Mouse (Mus musculus) lung, postnatal 25 days (tissue): ENCODE results near the gene Socs2.

ENCODE experiments used
- DNase-seq: peaks from one replicate; pipeline ENCODE4 v3.0.0; 2022; ENCODE audit warnings: low spot score

Gene Socs2

DNA sequence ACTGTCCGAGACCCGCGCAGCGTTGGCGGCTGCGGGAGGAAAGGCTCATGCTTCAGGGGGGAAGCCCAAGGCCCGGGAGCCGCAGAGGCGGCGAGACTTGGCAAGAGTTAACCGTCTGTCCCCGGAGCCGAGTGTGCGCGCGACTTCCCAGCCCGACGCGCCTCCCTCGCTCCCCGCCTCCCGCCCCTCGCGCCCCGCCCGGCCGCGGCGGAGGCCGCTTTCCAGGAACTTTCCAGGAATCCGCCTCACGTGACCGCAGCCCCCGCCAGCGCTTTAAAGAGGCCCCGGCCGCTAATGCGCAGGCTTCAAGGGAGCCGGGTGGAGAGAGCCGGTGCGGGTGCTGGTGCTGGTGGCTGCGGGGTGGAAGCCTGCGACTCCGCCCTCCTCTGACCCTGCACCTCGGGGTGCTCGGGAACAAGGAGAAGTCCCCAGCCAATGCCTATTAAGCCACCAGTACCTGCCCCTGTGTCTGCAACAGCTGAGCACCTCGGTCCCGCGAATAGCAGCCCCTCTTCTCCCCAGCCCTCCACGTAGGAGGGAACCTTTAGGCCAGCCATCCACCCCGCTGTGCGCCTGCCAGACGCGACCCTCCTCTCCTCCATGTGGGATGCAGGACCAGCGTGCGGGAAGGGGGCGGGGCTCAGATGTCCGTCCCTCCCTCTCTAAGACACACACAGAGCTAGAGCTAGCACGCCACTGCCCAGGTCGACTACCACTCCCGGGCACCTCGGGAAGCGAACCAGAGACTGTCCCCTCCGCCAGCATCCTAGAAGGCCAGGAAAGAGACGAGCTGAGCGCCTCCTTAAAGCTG, at the start of gene Socs2:
Gene Socs2 (minus strand): TSS at position 496 of the 811 bp plus-strand sequence.
- DNase-seq = peak; percentile 93

DNA sequence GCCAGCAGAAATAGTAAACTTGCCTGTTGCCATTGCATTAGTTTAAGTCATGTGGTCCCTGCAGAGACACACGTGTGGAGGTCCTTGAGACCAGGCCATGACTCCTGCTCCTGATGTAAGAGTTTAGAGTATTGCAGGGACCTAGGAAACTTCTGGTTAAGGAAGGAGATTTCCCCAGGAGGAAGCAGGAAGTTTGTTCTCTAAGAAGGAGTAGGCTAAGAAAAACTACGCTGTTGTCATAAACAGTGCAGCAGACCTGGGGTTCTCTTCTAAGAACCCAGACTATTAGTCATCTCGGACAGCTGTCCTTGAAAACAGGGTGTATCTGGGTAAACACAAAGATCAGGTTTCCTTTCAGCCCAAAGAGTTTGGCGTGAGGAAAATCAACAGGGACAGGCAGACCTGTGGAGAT, 48.5 kb upstream of the Socs2 start:
- peak; percentile 43 for DNase-seq

DNA sequence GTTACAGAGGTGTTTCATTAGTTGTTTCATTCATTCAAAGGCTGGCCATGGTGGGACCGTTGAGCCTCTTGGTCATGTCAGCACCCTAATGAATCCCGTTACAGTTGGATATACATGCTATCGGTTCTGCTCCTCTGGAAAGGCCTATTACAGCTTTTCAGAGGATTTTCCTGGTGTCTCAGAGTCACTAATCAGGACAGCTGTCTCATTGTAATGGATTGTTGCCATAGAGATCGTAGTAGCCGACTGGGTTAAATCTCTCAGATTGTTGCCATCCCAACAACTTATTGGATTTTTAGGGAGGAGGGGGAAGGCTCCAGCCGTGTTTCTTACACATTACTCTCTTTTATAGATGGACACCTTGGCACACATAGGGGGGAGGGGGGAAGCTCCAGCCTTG, 47.5 kb upstream of the Socs2 start:
- DNase-seq = no peak

DNA sequence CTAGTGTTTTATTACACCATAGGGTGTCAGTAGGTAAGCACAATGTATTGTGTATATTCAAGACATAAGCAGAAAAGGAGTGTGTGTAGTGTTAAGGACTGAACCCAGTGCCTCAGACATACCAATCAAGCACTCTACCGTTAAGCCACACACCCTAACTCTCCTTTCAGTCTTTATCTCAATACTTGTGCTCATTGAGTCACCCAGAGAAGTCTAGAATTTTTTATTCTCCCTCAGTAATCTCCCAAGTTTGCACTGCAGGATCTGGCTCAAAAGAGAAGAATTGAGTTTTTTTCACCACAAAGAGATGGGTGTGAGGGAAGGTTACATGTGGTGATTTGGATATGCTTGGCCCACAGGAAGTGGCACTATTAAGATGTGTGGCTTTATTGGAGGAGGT, 45.3 kb upstream of the Socs2 start:
- DNase-seq = no peak

DNA sequence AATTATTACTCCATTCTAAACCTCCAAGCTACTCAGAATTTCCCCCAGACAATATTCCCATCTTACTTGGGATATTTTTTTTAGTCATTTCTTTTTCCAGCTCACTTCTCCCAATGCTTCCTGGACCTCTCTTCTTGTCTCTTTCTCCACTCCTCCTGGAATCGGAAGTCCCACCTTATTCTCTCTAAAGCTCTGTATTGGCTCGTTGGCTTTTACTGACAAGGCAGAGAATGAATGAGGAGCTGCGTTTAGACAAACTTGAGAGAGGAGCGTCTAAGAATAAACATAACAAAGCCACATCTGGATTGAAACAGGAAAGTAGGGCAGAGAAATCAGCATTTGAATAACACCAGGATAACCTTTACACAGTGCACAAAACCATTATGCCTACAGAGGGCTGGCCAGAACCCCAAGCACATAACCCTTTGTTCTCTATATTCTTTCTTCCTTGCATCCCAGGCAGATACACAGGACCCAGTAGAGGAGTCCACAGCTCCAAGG, 44.1 kb upstream of the Socs2 start:
- no peak for DNase-seq

DNA sequence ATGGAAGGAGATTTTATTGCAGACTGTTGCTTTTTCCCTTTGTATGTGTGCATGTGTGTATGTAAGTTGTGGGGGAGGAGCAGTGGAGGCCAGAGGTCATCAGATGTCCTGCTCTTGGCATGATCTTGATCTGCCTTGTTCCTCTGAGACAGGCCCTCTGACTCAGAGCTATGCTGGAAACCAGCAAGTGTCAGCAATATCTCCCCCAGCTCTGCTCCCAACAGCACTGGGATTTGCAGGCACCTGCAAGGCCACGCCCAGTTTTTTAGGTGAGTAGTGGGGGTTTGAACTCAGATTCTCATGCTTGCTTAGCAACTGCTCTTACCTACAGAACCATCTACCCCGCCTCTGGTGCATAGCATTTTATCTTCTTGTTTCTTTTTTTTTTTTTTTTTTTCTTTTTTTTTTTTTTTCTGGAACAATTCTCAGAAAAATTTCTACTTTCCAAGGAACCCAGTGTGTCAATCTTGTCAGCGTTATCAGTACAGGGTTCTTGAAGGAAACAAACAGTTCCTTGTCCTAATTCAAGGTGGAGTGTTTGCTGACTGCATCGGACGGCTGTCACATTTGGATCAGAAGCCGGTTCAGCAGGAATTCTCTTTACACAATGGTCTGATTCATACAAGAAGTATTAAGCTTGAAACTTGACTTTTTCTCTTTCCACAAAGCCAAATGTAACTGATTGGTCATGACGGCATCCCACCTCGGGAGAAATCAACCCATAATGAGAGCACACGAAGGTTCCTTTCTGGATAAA, 41.2 kb upstream of the Socs2 start:
- DNase-seq = peak; percentile 66

DNA sequence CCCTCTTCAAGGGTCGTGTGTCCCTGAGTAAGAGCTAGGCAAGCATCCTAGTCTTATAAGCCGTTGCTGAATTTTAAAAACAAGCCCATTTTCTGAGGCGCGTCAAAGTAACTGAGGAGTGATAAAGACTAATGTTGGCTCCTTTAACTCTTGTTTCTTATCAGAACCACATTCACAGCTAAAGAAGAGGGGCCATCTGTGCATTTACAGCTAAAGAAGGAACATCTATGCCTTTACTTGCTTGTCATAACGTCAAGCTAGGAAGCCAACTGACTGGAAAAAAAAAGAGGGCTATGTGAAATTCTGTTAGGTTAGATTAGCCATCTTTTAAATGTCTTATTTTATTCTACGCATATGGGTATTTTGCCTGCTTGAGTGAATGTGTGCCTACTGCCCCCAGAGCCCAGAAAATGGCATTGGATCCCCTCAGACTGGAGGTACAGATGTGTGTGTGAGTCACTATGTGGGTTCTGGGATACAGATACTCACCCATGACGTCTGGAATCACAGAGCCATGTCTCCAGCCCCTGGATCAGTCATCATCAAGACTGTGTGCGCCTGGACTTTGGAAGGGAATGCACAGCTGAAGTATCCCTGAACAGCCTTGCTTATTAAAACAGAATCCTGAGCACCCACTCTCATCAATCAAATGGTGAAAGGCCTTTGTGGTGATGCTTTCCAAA, 40.5 kb upstream of the Socs2 start:
- DNase-seq = no peak

DNA sequence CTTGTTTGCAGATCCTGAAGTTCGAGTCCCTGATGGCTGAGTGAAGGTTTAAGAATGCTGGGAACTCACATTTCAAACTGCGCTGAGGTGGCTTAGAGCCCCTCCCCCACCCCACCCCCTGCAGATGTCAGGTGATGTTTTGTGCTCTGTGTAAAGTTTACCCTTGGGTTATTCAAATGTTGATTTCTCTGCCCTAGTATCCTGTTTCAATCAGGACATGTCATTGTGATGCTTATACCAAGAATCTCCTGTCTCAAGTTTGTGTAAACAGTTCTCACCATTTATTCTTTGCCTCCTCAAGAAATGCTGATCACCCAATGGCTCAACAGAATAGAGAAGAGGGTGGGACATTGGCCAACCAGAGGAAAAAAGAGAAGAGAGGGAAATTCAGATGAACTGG, 39.1 kb upstream of the Socs2 start:
- DNase-seq = no peak

DNA sequence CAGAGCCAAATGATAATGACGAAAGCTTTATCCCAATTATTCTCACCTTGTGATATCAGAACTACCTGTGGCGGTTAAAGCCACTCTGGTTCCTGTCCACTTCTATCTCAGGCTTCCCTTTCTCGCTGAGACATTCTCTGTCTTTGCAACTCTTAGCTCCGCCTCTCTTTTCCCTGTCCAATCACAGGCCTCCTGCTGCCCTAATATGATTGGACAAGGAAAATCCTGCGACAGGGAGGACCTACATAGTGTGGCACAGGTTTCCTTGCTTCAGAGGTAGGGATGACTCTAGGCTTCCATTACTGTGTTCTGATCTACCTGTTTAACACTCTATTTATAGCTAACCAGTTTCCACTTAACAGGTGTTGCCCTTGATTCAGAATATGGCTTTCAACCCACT, 36.3 kb upstream of the Socs2 start:
- no peak for DNase-seq

DNA sequence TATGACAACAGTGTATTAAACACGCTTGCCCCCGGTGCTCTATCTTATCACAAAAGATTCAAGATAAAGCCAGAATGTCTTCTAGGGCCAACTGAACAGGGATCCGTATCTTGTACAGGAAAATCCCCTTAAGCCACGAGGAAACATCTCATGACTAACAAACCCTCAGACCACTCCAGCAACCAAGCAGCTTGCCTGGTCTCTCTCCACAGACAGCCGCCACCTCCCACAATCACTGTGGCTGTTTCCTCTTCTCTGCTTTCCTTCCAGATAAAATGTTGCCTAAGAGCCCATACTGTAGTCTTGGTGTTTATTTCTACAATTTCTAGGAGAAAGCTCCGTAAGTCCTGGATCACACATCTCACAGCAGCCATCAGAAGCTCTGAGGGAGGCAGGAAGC, 32.1 kb upstream of the Socs2 start:
- no peak for DNase-seq

DNA sequence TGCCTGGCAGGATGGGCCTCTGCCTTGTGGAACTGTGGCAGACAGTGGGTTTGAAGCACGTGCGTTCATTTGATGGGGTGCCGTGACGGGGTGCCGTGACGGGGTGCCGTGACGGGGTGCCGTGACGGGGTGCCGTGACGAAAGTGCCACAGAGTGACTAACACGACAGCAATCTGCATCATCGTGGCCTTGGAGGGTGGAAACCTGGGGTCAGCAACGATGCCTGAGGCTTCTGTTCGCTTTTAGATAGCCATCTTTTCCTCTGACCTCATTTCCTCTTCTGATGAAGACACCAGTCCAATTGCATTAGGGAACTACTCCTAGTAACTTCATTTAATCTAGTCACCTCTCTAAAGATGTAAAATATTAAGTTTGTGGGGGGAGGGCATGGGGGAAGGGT, 31.0 kb upstream of the Socs2 start:
- no peak for DNase-seq

DNA sequence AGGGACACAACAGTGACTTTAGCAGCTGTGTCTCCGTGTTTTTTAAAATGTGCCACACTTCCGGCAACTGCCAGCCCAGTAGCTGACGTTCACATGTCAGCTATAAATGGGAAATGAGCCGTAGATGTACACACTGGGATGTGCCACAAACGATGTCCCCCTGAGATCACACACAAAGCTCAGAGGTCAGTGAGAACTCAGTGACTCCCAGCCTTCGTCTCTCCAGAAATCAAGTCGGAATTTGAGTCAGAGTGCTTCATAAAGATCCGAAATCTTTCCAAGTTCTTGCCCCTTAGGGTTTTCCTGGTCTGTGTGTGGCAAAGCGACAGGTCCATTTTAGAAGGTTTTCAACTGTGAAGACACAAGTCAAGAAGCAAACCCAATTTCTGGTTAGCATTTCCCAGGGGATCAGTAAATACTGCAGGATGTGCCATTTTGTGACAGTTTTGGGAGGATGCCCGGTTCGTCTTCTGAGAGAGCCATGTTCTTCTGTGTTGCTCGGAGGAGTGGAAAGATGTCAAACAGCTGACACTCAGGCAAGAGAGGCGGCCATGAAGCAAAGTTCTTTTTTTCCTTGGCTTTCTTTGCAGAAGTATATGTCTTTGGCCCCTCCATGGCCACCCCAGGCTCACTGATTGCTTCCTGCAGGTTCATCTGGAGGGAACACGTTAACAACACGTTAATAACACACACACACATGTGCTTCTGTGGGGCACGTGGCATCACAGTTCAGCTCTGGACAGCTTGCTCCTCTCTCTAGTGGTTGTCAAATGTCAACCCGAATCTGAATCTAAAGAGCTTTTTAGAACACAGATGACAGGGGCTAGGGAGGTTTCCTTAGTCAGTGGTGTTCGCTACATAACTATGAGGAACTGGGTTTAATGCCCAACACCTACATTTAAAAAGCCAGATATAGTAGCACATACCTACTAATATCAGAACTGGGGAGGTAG, 28.4 kb upstream of the Socs2 start:
- peak; percentile 20 for DNase-seq

DNA sequence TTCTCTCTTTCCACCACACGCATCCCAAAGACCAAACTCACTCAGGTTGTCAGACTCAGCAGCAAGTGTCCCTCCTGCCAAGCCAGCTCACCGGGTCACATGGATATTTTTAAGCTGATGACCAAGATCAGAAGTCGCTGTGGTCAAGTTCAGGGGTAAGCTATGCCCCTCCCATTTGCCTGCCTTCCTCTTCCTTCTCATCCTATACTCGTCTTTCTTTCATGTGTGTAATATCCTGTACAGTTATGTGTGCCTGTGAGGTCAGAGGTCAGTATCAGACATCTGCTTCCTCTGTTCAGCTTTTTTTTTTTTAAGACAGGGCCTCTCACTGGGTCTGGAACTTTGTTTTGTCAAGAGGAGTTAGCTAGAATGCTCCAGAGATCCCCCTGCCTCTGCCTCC, 25.4 kb upstream of the Socs2 start:
- no peak for DNase-seq

DNA sequence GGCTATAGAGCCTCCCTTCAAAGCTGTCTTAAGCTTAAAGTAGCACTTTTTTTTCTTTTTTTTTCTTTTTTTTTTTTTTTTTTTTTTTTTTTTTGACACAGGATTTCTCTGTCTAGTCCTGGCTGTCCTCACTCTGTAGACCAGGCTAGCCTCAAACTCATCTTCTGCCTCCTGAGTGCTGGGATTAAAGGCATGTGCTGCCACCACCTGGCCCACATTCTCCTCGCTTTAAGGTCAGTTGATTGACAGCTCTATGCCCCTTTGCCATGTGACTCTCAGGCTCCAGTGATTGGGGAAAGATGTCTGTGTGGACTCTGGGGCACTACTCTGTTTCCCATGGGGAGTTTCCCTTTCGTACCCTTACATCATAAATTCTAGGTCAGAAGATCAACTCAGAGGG, 23.6 kb upstream of the Socs2 start:
- no peak for DNase-seq

DNA sequence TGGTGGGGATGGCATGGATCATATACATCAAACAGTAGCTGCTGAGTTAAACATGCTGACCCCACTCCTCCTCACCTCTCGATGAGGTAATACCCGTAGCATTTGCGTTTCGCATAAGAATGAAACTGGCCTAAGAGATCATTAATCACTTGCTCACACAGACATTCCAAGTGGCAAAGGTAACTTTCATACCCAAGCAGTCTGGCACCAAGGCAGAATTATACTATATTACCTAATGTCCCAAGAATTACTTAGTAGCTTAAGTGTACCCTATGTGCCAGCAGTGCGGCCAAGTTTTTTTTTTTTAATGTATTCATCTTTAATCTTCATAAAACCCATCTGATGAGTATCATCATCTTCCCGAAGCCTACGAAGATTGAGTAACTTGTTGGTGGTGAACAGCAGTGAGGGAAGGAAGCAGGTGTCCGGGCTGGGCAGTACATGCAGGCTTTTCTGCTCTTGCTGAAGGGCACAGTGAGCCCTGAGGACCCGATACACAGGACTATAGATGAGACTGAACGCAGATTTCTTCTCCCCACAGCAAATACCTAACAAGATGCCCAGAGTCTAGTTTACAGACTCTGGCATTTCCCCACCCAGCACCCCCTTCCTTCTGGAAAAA, 22.8 kb upstream of the Socs2 start:
- DNase-seq = no peak

DNA sequence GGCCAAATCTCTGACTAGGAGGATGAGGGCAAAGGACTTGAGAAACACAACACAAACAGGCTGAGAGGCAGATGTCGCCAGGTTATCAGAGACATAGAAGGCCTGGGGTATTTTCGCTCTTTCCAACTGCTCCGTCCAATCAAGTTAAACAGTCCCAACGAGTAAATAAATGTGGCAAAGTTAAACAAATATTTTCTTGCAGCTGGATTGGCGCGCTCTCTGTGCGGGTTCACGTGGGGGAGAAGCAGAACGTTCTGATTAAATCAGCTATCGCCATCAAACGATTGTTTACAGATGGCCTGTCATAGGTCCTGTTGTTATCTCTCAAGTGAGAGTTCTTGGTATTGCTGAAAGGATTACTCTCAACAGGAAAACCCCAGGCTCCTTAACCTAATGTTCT, 22.0 kb upstream of the Socs2 start:
- no peak for DNase-seq

DNA sequence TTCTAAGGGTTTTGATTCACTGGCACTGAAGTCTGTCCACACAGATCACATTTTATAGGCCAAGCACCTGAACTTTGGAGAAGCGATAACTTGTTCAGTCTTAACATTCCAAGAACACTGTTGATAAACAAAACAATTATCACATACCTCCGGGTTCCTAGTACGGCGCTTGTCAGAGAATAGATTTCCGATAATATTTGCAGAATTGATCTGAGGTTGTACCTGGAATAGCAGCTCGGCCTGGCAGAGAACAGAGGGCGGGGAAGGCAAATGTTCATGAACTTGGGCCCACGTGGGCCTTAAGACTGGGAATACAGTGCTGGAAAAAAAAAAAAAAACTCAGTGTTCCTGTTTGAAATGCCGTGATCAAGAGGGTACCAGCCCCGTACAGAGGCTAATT, 13.3 kb upstream of the Socs2 start:
- DNase-seq = no peak

DNA sequence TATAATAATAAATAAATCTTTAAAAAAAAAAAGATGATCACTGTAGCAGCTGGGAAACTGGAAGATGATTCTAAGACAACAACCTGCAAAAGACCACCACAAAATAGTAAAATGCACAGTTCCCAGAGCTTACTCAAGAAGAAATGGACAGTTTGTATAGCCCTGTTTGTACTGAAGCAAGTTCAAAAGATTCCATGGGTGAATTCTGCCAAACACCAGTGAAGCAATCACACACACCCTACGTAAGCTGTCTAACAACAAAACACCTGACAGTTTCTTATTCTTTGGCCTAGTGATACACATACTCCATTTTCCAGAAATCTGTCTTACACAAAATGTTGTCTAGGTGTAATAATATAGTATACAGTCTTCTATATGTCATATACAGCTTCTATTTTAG, 12.1 kb upstream of the Socs2 start:
- DNase-seq = no peak

DNA sequence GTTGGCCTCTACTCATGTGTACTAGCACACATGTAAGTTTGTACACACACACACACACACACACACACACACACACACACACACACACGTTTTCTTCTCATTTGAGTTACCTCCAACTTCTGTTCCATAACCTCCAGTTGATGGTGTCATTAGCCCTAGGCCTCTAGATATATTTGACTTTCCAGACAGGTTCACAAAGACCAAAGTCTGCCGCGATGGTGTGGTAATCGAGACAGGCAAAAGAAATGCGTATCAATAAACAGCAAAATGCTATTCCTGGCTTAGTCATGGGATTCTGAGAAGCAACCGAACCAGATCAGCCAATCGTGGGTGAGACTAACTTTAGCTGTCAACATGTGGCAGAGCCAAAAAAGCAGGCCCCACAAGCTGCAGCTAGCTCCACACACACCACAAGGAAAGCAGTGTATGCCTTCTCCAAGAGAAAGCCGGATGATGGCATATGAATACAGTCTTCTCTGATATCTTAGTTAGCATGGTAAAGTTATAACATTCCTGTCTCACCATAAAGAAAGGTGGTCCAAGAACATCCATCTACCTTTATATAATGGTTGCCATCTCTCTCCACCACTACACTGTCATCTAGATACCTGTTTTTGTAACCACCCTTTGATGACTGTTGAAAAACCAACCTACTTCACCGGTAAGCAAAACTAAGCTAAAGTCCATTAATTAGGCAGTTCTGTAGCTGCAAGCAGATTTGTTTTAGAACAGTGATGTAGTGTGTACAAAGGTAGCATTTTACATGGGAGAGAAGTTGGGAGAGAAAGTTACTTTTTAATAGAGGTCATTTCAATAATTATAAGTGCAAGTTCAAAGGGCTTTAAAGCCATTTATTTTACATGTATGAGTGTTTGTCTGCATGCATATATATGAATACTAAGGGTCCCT, 9.5 kb upstream of the Socs2 start:
- DNase-seq = no peak

DNA sequence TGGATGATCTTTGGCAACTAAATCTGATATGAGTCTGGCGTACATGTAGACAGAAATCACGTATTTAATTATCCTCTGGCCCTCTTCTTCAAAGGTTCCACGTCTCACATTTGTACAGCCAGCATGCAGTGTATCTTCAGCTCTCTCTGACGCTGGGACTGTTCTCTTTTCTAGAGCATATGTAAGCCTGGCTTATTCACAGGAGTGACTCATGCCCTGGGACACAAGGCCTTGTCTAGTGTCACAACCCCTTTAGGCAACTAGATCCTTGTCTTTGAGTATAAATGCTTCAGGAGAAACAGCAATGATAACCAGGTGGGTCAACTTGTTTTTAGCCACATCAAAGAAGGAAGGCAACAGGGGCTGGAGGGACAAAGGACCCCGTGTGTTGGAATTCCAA, 5.7 kb upstream of the Socs2 start:
- no peak for DNase-seq
